Mouse (Mus musculus) lung, postnatal 14 days (tissue): ENCODE measurements around the gene Vps13d.

ENCODE experiments used
- DNase-seq: peaks from one replicate; pipeline ENCODE4 v3.0.0; 2021

Gene Vps13d

GRCm38 (mm10) chr4:144968371-144968770, 226.4 kb downstream of the Vps13d start:
- DNase-seq = no peak

- no peak for DNase-seq
Measured at GRCm38 (mm10) chr4:144965255-144965654, 229.6 kb downstream of the Vps13d start.

GRCm38 (mm10) chr4:144961696-144962095, 233.1 kb downstream of the Vps13d start:
- no peak for DNase-seq

- no peak for DNase-seq
Measured at GRCm38 (mm10) chr4:144961232-144961631, 233.6 kb downstream of the Vps13d start.

GRCm38 (mm10) chr4:144960188-144960904, 234.5 kb downstream of the Vps13d start:
- peak; percentile 93 for DNase-seq

GRCm38 (mm10) chr4:144957721-144958120, 237.1 kb downstream of the Vps13d start:
- no peak for DNase-seq

GRCm38 (mm10) chr4:144957186-144957585, 237.6 kb downstream of the Vps13d start:
- DNase-seq = peak; percentile 70

GRCm38 (mm10) chr4:144956293-144956692, 238.5 kb downstream of the Vps13d start:
- DNase-seq = no peak

- no peak for DNase-seq
Measured at GRCm38 (mm10) chr4:144955863-144956262, 238.9 kb downstream of the Vps13d start.

- DNase-seq = no peak
Measured at GRCm38 (mm10) chr4:144953421-144953820, 241.4 kb downstream of the Vps13d start.

GRCm38 (mm10) chr4:144951859-144952258, 242.9 kb downstream of the Vps13d start:
- no peak for DNase-seq

GRCm38 (mm10) chr4:144950883-144951282, 243.9 kb downstream of the Vps13d start:
- DNase-seq = no peak

- no peak for DNase-seq
Measured at GRCm38 (mm10) chr4:144950327-144950711, 244.5 kb downstream of the Vps13d start.

- peak; percentile 75 for DNase-seq
Measured at GRCm38 (mm10) chr4:144949441-144950326, 245.1 kb downstream of the Vps13d start.

- DNase-seq = peak; percentile 80
Measured at GRCm38 (mm10) chr4:144947738-144948390, 246.9 kb downstream of the Vps13d start.

- no peak for DNase-seq
Measured at GRCm38 (mm10) chr4:144943273-144943672, 251.5 kb downstream of the Vps13d start.

- no peak for DNase-seq
Measured at GRCm38 (mm10) chr4:144942433-144942832, 252.4 kb downstream of the Vps13d start.

- DNase-seq = no peak
Measured at GRCm38 (mm10) chr4:144940796-144941462, 253.9 kb downstream of the Vps13d start.

- DNase-seq = no peak
Measured at GRCm38 (mm10) chr4:144939847-144940411, 254.9 kb downstream of the Vps13d start.

GRCm38 (mm10) chr4:144936563-144937154, 258.1 kb downstream of the Vps13d start:
- no peak for DNase-seq

GRCm38 (mm10) chr4:144934501-144934900, 260.3 kb downstream of the Vps13d start:
- no peak for DNase-seq

GRCm38 (mm10) chr4:144931167-144931566, 263.6 kb downstream of the Vps13d start:
- DNase-seq = peak; percentile 47
